Mouse (Mus musculus) cerebellum, adult 2 months (tissue): ENCODE results near the gene Aldob.

ENCODE experiments used
- CTCF ChIP-seq: fragments of 200-500 bp; IDR thresholded peaks from 2 replicates; pipeline ENCODE4 v1.5.1; 2011; ENCODE audit warnings: low read depth, mild to moderate bottlenecking, control low read depth, low read length, moderate library complexity, borderline replicate concordance; ENCODE audit not compliant: insufficient read depth
- POLR2A ChIP-seq: fragments of 200-500 bp; IDR thresholded peaks from 2 replicates; pipeline ENCODE4 v1.6.1; 2011; ENCODE audit warnings: low read length, control low read depth, borderline replicate concordance; ENCODE audit not compliant: insufficient read depth

- TF ChIP-seq CTCF (no peak), POLR2A (no peak)
Observed at GRCm38 (mm10) chr4:49553380-49553779, 4.0 kb upstream of the Aldob start.
